Mouse (Mus musculus) neutrophil, adult 59 days (primary cell): Measurements from ENCODE around the gene Olfr1317. TPM values are rescaled to one million over a fixed set of nuclear protein-coding genes. Genes with fewer than 3 reads are reported as not detected.

Source experiments
- total RNA-seq, 2 experiments: library from RNA; stranded (reverse); gene quantifications; 1 replicate in 1 of 2; 2 replicates in 1 of 2; pipeline ENCODE4 v1.2.4; 2023

The Olfr1317 gene
- total RNA-seq: not detected

DNA sequence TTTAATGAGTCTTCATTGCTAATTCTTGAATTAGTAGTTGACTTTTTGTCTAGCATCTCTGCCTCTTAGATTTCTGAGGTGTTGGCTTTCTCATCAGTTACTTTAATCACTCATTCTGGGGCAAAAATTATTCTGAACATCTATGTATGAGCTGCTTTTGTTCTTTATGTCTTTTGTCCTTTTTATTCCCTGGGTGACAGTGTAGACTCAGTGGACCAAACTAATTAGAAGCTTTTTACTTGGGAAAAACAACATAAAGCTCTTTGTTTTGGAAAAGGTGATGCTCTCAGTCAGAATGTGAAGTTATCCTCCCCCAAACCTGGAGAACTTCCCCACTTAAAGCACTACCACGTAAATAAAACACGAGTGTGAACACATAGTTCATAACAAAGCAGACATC is at the start of gene Olfr1317:
Gene Olfr1317 (plus strand): TSS at position 301 of the 400 bp plus-strand sequence.

DNA sequence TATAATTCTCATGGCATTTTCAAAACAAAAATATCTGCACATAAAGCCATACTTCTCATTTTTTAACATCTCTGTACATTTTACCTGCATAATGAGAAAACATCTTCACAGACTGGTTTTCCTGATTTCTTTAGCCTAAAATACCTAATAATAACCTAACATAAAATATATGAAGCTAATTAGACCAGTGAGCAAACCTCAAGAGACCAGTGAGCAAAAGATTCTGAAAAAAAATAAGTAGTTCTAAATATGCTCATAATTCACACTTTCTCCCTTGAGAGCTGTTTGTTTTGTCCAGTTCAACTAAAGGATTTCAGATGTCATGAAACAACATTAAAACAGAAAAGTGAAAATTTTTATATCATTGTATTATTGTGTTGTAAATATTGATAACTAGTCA is 43.4 kb upstream of the Olfr1317 start, which contains the start of gene Olfr1314:
Gene Olfr1314 (minus strand): TSS at position 101 of the 400 bp plus-strand sequence.

GRCm38 (mm10) chr2:112115340-112115739 is 24.8 kb upstream of the Olfr1317 start, which contains the start of gene Olfr1315-ps1:
Olfr1315-ps1 (minus strand) TSS chr2:112115440.

DNA sequence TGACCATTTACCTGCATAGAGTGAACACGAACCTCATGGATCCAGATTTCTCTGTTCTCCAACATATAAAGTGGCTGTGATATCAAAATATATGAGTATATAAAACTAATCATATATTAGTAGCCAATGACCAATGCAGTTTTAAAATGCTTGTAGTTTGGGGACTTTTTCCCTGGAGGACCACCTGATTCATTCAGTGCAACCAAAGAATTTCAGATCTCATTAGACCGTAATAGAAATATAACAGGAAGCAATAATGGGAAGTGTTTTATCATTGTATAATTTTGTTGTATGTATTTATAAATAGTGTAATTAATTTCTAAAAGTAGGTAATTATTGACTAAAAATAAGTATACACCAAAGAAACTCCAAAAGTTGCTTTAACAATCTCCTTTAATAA is 5.3 kb upstream of the Olfr1317 start, which contains the start of gene Olfr1316:
Gene Olfr1316 (minus strand): TSS at position 101 of the 400 bp plus-strand sequence.

GRCm38 (mm10) chr2:112153898-112154297 is 13.8 kb downstream of the Olfr1317 start, which contains the start of gene Olfr1318:
Olfr1318 (plus strand) TSS chr2:112154198.

Other genes starting within 250 kb of the Olfr1317 start
- not detected for gene Olfr1306, start 224.1 kb upstream of the Olfr1317 start, total RNA-seq
- under 1 TPM; 0.02 TPM for gene Olfr1307, start 190.9 kb upstream of the Olfr1317 start, total RNA-seq
- gene Olfr1308, start 175.4 kb upstream of the Olfr1317 start, total RNA-seq: not detected
- gene Olfr1309, start 150.0 kb upstream of the Olfr1317 start, total RNA-seq: not detected
- gene Olfr1310, start 127.6 kb upstream of the Olfr1317 start, total RNA-seq: not detected
- gene Olfr1311, start 115.9 kb upstream of the Olfr1317 start, total RNA-seq: not detected
- not detected for gene Olfr1312, start 90.1 kb upstream of the Olfr1317 start, total RNA-seq
- not detected for gene Olfr1313, start 62.5 kb upstream of the Olfr1317 start, total RNA-seq
- gene Olfr1314, start 43.5 kb upstream of the Olfr1317 start, total RNA-seq: not detected
- gene Olfr1315-ps1, start 24.9 kb upstream of the Olfr1317 start, total RNA-seq: not detected
- gene Olfr1316, start 5.4 kb upstream of the Olfr1317 start, total RNA-seq: not detected
- gene Olfr1318, start 13.9 kb downstream of the Olfr1317 start, total RNA-seq: not detected
- 10 to 100 TPM; 78.1 to 86.7 TPM for gene Lpcat4, start 99.1 kb downstream of the Olfr1317 start, total RNA-seq
- gene Nutm1, start 119.0 kb downstream of the Olfr1317 start, total RNA-seq: not detected
- gene Nop10, start 121.6 kb downstream of the Olfr1317 start, total RNA-seq: 10 to 100 TPM; 19.7 to 24.4 TPM
- 100 to 1,000 TPM; 221 to 223 TPM for gene Slc12a6, start 125.5 kb downstream of the Olfr1317 start, total RNA-seq
- gene Gm21985, start 126.0 kb downstream of the Olfr1317 start, total RNA-seq: not detected
- 10 to 100 TPM; 16.5 to 20.0 TPM for gene Emc4, start 227.7 kb downstream of the Olfr1317 start, total RNA-seq
- gene Katnbl1, start 238.9 kb downstream of the Olfr1317 start, total RNA-seq: 1 to 10 TPM; 6.4 to 6.9 TPM